Mouse (Mus musculus) hindbrain, embryonic 16.5 days (tissue): ENCODE data around the gene Prorsd1. TPM values are rescaled to one million over a fixed set of nuclear protein-coding genes. Genes with fewer than 3 reads are reported as not detected.

Source experiments
- ATAC-seq: fragments of 200-750 bp; cut with Nextera tagmentation; 2 replicates; pipeline ENCODE4 v1.8.0; 2017; ENCODE audit warnings: moderate TSS enrichment, moderate library complexity
- H3K27ac ChIP-seq: fragments of 300-500 bp; sonication (generic); 2 replicates; pipeline ENCODE4 v1.5.1; 2014; ENCODE audit warnings: low read depth, mild to moderate bottlenecking, control low read depth, low read length, moderate library complexity
- H3K27me3 ChIP-seq: fragments of 300-500 bp; sonication (generic); replicated peaks from 2 replicates; pipeline ENCODE4 v1.6.1; 2014; ENCODE audit warnings: low read length; ENCODE audit not compliant: control insufficient read depth, insufficient read depth
- H3K36me3 ChIP-seq: fragments of 300-500 bp; sonication (generic); 2 replicates; pipeline ENCODE4 v1.6.1; 2014; ENCODE audit warnings: mild to moderate bottlenecking, low read length, moderate library complexity, mixed read lengths; ENCODE audit not compliant: control insufficient read depth, insufficient read depth
- H3K4me1 ChIP-seq: fragments of 300-500 bp; sonication (generic); 2 replicates; pipeline ENCODE4 v1.6.1; 2014; ENCODE audit warnings: low read depth, low read length; ENCODE audit not compliant: control insufficient read depth, insufficient read depth
- H3K4me2 ChIP-seq: fragments of 300-500 bp; sonication (generic); 2 replicates; pipeline ENCODE4 v1.6.1; 2014; ENCODE audit warnings: mild to moderate bottlenecking, low read length, control low read depth, moderate library complexity
- H3K4me3 ChIP-seq: fragments of 300-500 bp; sonication (generic); 2 replicates; pipeline ENCODE4 v1.5.1; 2014; ENCODE audit warnings: mild to moderate bottlenecking, low read length, control low read depth, moderate library complexity
- H3K9ac ChIP-seq: fragments of 300-500 bp; sonication (generic); 2 replicates; pipeline ENCODE4 v1.6.1; 2014; ENCODE audit warnings: low read depth, mild to moderate bottlenecking, control low read depth, low read length, moderate library complexity
- H3K9me3 ChIP-seq: fragments of 300-500 bp; sonication (generic); 2 replicates; pipeline ENCODE4 v1.6.1; 2014; ENCODE audit warnings: mild to moderate bottlenecking, low read length, moderate library complexity; ENCODE audit not compliant: control insufficient read depth
- WGBS: fragments of 180-500 bp; shearing (Covaris S2); extraction: QIAGEN DNeasy Blood & Tissue Kit; methylation state at CpG from one replicate; pipeline ENCODE4 v1.1.7; 2014; 5-methylcytosine and 5-hydroxymethylcytosine counted together
- polyA plus RNA-seq: library from polyadenylated mRNA; unstranded; fragments of >200 nt; fragmentation: Nextera tagmentation; extraction: Ambion mirVana; gene quantifications from 2 replicates; pipeline ENCODE4 v1.2.1, GENCODE M21; 2015

Gene Prorsd1
- 8.4 and 11.0 TPM in 2 replicates for polyA plus RNA-seq

- ATAC-seq = peak; percentile 98
- WGBS = 3% methylated on average over 40 of the region's 40 CpGs
- Histone ChIP-seq H3K4me3 (peak within 1 kb of the TSS; percentile 58), H3K4me2 (peak within 1 kb of the TSS; percentile 76), H3K9me3 (no peaks in the 10 kb centered on the region), H3K9ac (peak within 1 kb of the TSS; percentile 69), H3K36me3 (peaks cover 3% of the 10 kb centered on the region; the same call in 1 of the 2 replicates), H3K4me1 (peaks cover 2% of the 10 kb centered on the region; the same call in 1 of the 2 replicates), H3K27me3 (no peaks in the 10 kb centered on the region), H3K27ac (peak within 1 kb of the TSS; percentile 73)
These were observed at the start of gene Prorsd1 for GRCm38 (mm10) chr11:29514682-29515412. Prorsd1 (minus strand) TSS chr11:29515033.

GRCm38 (mm10) chr11:29563406-29563805, 48.6 kb upstream of the Prorsd1 start:
- 87% methylated on average over 2 of the region's 2 CpGs for WGBS
- H3K27ac ChIP-seq = no peak overlapping the region
- no peak overlapping the region for H3K4me2 ChIP-seq
- H3K36me3 ChIP-seq = no peaks in the 10 kb centered on the region
- no peak overlapping the region for H3K4me3 ChIP-seq
- H3K9ac ChIP-seq = no peak overlapping the region
- no peak for ATAC-seq
- H3K27me3 ChIP-seq = no peaks in the 10 kb centered on the region
- H3K9me3 ChIP-seq = no peaks in the 10 kb centered on the region
- H3K4me1 ChIP-seq = no peaks in the 10 kb centered on the region

GRCm38 (mm10) chr11:29560990-29561389, 46.2 kb upstream of the Prorsd1 start:
- no peaks in the 10 kb centered on the region for H3K9me3 ChIP-seq
- no peak overlapping the region for H3K4me2 ChIP-seq
- WGBS = 92% methylated on average over 3 of the region's 3 CpGs
- H3K27me3 ChIP-seq = no peaks in the 10 kb centered on the region
- H3K36me3 ChIP-seq = no peaks in the 10 kb centered on the region
- no peak overlapping the region for H3K27ac ChIP-seq
- no peak overlapping the region for H3K4me3 ChIP-seq
- H3K4me1 ChIP-seq = no peaks in the 10 kb centered on the region
- ATAC-seq = no peak
- no peak overlapping the region for H3K9ac ChIP-seq

DNA sequence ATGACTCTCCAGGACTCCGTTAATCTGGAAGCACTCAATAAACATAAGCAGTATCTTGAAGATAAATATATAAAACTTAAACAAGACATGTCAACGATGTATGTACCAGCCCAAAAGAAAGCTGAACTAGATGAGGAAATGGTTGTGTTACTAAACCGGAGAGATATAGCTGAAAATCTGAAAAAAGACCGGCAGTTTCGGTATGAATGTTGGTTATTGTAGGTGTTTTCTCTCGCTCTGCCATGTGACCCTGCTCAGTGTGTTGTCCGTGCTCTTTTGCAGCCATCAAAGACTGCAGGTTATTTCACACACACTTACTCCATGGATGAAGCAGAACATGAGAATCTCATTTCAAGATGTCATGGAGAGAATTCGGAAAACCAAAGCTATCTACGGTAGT, 45.6 kb upstream of the Prorsd1 start:
- Histone ChIP-seq H3K9ac (no peak overlapping the region), H3K9me3 (no peaks in the 10 kb centered on the region), H3K4me1 (no peaks in the 10 kb centered on the region), H3K4me3 (no peak overlapping the region), H3K27ac (no peak overlapping the region), H3K4me2 (no peak overlapping the region), H3K27me3 (no peaks in the 10 kb centered on the region), H3K36me3 (no peaks in the 10 kb centered on the region)
- no peak for ATAC-seq
- WGBS = 90% methylated on average over 9 of the region's 9 CpGs

DNA sequence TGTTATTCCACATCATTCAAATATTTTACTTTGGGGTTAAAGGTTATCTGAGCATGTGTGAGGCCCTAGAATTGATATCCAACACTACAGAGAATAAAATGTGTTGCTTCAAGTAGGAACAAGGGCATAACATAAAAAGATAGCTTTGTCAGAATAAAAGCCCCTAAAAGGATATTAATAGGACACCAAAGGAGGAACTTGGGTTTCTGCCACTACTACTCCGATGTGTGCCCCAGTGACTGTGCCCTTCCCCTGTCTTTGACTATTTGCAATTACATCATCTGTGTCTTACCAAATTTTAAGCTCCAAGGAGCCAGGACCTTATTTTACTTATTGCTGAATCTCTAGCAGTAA, 34.6 kb upstream of the Prorsd1 start:
- Histone ChIP-seq H3K4me3 (no peak overlapping the region), H3K9ac (no peak overlapping the region), H3K36me3 (peaks cover 3% of the 10 kb centered on the region), H3K9me3 (no peaks in the 10 kb centered on the region), H3K27me3 (no peaks in the 10 kb centered on the region), H3K27ac (no peak overlapping the region), H3K4me1 (peaks cover 13% of the 10 kb centered on the region), H3K4me2 (no peak overlapping the region)
- ATAC-seq = no peak
- 84% methylated on average over 1 of the region's 1 CpGs for WGBS

- peaks cover 9% of the 10 kb centered on the region for H3K36me3 ChIP-seq
- H3K4me3 ChIP-seq = peak overlapping the region; percentile 72
- H3K9ac ChIP-seq = peak overlapping the region; percentile 85
- H3K27me3 ChIP-seq = no peaks in the 10 kb centered on the region
- WGBS = 26% methylated on average over 23 of the region's 23 CpGs
- H3K4me1 ChIP-seq = peaks cover 13% of the 10 kb centered on the region
- H3K4me2 ChIP-seq = peak overlapping the region; percentile 69
- H3K9me3 ChIP-seq = no peaks in the 10 kb centered on the region
- peak; percentile 6; the same call in 1 of the 2 replicates for ATAC-seq
- peak overlapping the region; percentile 89 for H3K27ac ChIP-seq
These were observed 33.9 kb upstream of the Prorsd1 start for GRCm38 (mm10) chr11:29548504-29549424.

DNA sequence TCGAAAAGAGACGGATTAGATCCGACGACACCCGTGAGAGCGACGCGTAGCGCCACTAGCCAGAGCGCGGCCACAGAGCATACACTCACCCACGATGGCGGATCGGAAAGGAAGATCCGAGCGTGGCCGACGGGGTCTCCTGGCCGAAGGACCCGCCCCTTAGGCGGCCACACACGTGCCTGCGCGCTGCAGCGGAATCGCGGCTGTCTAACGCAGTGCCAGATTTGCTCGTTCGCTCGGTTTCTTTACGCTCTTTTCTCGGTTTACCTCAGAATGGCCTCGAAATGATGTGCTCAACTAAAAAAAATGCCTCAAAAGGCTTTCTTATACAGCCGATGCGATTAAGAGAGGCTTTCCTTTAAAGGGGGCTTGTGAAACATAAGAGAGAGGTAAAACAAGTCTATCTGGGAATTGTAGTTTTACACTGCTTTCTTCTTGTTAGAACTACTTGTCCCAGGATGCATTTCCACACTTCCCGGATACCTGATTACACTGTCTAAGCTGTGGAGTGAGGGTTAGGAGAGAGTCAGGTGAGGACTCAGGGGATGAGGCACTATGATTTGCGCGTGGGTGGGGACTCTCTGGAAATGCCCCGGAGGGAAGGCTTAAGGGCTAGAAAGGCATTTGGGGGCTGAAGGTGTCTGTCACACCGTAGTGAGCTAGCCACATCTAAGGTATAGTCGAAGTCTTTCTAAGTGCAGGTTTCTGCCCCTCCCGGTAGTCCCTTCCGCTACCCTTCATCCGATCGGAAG, 33.1 kb upstream of the Prorsd1 start, which contains the start of the genes Clhc1 and Rps27a:
TSS of gene Clhc1 (plus strand) at position 199 of the 752 bp plus-strand sequence.
TSS of gene Rps27a (minus strand) at position 358 of the 752 bp plus-strand sequence.
- H3K4me1 ChIP-seq = peaks cover 13% of the 10 kb centered on the region
- H3K4me3 ChIP-seq = peak within 1 kb of the TSS; percentile 72
- H3K9ac ChIP-seq = peak within 1 kb of the TSS; percentile 85
- H3K4me2 ChIP-seq = peak within 1 kb of the TSS; percentile 69
- H3K27ac ChIP-seq = peak within 1 kb of the TSS; percentile 89
- no peaks in the 10 kb centered on the region for H3K27me3 ChIP-seq
- H3K9me3 ChIP-seq = no peaks in the 10 kb centered on the region
- H3K36me3 ChIP-seq = peaks cover 11% of the 10 kb centered on the region
- ATAC-seq = peak; percentile 98
- whole genome bisulfite sequencing = under 1% methylated on average over 46 of the region's 46 CpGs

DNA sequence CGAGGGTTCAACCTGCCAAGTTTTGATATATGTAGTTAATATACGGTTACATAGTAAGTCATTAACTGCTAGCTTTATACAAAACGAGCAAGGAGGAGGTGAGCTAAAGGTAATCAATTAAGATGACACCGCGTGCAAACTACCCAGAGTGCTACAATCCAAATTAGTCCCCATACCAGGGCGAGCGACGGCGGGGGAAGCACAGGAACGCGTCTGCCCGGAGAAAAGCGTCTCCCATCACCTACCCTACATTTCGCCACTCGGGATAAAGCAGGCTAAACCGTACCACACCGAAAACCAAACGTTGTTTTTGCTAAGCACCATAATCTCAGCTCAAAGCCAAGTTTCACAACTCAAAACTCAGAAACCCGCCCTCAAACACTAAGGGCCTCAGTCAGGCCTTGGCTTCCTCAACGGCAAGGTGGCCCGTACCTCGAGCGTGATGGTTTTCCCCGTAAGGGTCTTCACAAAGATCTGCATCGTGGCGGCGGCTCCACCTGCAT, 32.5 kb upstream of the Prorsd1 start:
- Histone ChIP-seq H3K27me3 (no peaks in the 10 kb centered on the region), H3K4me2 (peak overlapping the region; percentile 63), H3K4me3 (peak overlapping the region; percentile 72), H3K4me1 (peaks cover 13% of the 10 kb centered on the region), H3K36me3 (peaks cover 12% of the 10 kb centered on the region), H3K9ac (peak overlapping the region; percentile 85), H3K27ac (peak overlapping the region; percentile 79), H3K9me3 (no peaks in the 10 kb centered on the region)
- ATAC-seq = peak; percentile 15
- WGBS = under 1% methylated on average over 27 of the region's 27 CpGs
